Mouse (Mus musculus) adipocyte (in vitro differentiated cells): ENCODE data around the gene Foxa1.
A peak's percentile ranks its signal among the peaks of the same experiment; 100 is the strongest.

Experiments
- DNase-seq: peaks from one replicate; pipeline ENCODE4 v3.0.0-alpha.2; 2016; ENCODE audit warnings: low spot score

Foxa1 gene

DNA sequence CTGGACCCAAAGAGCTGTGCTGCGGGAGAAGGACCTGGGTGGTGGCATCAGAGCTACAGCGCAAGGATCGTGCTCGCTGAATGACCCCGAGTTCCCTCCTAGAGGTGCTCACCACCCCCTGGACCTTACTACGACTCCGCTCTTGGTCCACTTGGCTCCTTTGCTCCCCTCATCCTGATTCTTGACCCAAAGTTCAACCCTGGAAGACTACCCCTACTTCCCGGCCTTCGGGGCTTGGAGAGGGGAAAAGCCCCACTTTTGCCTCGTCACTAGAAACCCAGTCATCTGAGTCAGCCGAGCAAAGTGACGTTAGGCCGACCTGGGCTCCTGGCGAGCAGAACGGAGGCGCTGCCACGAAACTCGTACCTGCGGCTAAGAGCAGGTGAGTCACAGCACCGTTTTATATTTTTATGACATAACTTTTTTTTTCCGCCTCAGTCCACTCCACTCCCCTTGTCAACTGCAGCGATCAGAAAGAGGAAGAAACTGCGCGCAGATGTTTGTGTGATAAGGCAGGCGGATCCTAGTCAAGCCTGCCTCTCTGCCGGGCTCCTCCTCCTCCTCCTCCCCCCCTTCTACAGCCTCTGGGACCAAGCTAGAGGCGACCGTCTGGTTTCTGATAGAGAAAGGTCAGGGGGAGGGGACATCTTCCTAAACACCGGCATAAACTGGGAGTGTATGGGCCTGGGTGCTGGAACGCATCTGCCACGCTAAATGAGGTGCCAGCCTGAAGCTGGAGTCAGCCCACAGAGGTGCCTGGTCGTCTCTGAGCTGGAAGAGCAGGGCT is at the start of gene Foxa1:
Gene Foxa1, minus strand, starts transcription at position 502 of the 787 bp plus-strand sequence.
- DNase-seq, result no peak

GRCm38 (mm10) chr12:57575931-57576628 is 29.4 kb upstream of the Foxa1 start:
- no peak for DNase-seq

GRCm38 (mm10) chr12:57572415-57572814 is 25.7 kb upstream of the Foxa1 start:
- DNase-seq, result no peak

DNA sequence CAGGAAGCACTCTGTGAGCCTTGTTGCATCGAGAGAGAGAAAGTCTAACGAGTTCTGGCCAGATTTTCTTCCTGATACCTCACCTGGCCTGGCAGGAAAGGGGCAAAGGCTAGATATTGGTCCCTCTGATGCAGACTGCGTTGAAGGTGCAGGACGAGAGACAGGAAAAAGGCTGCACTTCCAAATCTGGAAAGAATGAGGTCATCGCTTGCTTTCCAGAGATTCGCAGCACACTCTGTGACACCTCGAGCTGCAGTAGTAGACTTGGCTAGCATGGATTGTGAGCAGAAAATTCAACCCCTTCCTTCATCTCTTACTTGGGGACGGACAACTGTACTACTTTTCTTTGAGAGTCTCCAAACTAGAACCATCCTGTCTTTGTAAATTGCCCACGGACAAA is 25.1 kb upstream of the Foxa1 start:
- DNase-seq, result no peak

GRCm38 (mm10) chr12:57563909-57564308 is 17.2 kb upstream of the Foxa1 start, which contains the start of gene Ttc6:
Gene Ttc6 (plus strand): TSS chr12:57564113.
- no peak for DNase-seq

- no peak for DNase-seq
Observed at GRCm38 (mm10) chr12:57554091-57554490, 7.4 kb upstream of the Foxa1 start.

DNA sequence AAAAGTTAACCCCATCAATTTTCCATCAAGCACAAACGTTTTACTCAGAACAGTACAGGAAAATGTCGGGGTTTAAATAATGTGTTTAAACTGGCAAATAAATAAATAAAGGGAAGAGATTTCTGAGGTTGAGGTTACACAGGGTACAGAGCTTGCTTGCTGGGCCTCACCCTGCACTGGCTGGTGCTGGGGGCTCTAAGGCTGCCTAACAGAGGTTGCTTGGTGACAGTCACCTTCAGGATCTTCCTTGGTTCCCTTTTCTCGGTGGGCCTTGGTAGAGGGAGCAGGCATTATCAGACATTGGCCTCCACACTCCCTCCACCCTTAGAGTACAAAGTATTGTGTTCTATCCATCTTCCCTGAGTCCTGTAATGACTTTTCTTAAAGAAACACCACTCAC is 5.6 kb upstream of the Foxa1 start:
- DNase-seq, result no peak

DNA sequence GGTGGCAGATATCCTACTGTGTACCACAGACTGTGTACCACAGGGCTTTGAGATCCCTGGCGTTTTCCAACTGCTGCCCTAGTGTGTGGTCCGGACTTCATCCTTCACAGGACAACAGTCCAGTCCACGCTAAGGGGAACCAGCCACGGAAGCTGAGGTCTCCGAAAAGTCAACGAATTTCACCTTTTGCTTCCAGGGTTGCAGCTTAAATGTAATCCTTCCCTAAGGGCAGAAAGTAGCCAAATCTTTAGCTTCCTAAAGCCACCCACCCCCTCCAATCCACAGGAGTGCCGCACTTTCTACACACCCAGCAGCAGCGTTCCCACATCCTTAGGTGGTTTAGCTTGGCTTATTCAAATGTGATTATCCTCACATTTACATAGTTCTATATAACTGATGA is 4.2 kb upstream of the Foxa1 start:
- DNase-seq, result no peak

GRCm38 (mm10) chr12:57550181-57550808 is 3.6 kb upstream of the Foxa1 start:
- DNase-seq, result no peak

GRCm38 (mm10) chr12:57549667-57550160 is 3.0 kb upstream of the Foxa1 start:
- DNase-seq, result no peak

GRCm38 (mm10) chr12:57548981-57549666 is 2.4 kb upstream of the Foxa1 start:
- DNase-seq, result no peak

GRCm38 (mm10) chr12:57548352-57548980 is 1.8 kb upstream of the Foxa1 start:
- DNase-seq, result no peak

- no peak for DNase-seq
Observed at GRCm38 (mm10) chr12:57547890-57548289, 1.2 kb upstream of the Foxa1 start.

DNA sequence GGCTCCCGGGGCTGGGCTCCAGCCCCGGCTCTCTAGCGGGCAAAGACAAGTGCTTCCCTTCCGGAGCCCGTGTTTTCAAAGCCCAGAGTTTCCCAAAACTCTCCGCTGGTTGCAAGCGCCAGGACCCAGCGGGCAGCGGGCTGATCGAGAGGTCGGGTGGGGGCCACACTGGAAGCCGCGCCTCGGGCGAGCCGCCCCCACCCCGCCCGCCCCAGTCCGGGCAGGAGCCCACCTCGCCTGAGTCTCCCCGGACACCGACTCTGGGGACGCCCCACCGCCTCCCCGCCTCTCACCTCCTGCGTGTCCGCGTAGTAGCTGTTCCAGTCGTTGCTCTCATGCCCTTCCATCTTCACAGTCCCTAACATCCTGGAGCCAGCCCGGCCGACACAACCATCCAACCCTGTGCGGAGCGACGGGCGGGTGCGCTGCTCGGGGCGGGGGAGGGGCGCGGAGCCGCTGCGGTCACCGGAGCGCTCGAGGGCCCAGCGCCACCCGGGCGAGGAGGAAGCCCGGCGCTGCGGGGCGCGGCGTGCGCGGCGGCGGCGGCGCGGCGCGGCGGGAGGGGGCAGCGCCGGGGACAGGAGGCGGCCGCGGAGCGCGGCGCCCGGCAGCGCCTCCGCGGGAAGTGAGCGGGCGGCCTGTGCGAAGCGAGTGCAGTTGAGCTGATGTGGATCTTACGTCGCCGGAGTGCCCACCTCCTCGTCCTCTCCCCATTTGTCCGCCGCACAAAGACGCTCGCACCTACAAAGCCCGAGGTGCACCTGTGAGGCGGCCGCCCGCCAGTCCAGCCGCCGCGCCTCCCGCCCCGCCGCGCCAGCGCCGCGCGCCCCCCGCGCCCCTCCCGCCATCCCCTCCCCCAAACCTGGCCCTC is 1.1 kb downstream of the Foxa1 start:
- DNase-seq, result no peak

- peak; percentile 70 for DNase-seq
Observed at GRCm38 (mm10) chr12:57544641-57545370, 1.9 kb downstream of the Foxa1 start.

- no peak for DNase-seq
Observed at GRCm38 (mm10) chr12:57543627-57543991, 3.1 kb downstream of the Foxa1 start.

GRCm38 (mm10) chr12:57542746-57543626 is 3.7 kb downstream of the Foxa1 start:
- no peak for DNase-seq

- no peak for DNase-seq
Observed at GRCm38 (mm10) chr12:57541931-57542745, 4.6 kb downstream of the Foxa1 start.
